Mouse (Mus musculus) right cerebral cortex, adult 18-20 months (tissue): ENCODE results near the gene Gm20449.
"Not testable (repeated sequence)": the region's sequence is repeated elsewhere in the genome, so short reads cannot be mapped to it uniquely, and the experiment has no call there.

Source experiments
- DNase-seq: peaks from one replicate; pipeline ENCODE4 v3.0.0; 2022; ENCODE audit warnings: mixed read lengths

Gene Gm20449

GRCm38 (mm10) chr7:41499389-41500049 lies at the start of gene Gm20449, which contains the start of gene AW146154:
TSS of gene Gm20449 (minus strand) at chr7:41499417.
TSS of gene AW146154 (minus strand) at chr7:41499890.
- peak; percentile 99 for DNase-seq

DNA sequence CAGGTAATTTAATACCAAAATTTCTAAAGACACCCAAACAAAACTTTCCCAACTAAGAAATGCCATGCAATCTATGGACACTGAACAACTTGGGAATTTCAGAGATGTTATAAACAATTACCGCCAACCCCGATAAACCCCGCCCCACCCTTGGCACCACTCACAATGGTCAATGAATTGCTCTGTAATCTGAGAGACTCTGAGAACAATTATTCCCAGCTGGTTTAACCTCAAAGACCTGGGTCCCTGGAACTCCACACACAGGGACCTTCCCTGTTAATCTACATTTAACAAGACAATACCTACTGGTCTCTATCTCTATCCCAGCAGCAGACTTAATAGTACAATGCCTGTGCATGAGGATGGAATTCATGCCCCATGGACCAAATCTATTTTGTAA lies 13.5 kb upstream of the Gm20449 start:
- DNase-seq = no peak

- DNase-seq = no peak
Measured at GRCm38 (mm10) chr7:41512207-41512606, 13.0 kb upstream of the Gm20449 start.

DNA sequence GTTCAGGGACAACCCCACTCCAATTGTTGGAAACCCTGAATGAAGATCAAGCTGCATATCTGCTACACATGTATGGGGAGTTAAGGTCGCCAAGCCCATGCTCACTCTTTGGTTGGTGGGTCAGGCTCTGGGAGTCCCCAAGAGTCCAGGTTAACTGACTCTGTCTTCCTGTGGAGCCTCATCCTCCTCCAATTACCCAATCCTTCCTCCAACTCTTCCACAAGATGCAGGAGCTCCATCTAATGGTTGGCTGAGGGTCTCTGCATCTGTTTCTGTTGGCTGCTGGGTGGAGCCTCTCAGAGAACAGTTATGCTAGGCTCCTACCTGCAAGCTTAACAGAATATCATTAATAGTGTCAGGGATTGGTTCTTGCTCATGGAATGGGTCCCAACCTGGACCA lies 3.2 kb upstream of the Gm20449 start:
- no peak for DNase-seq

DNA sequence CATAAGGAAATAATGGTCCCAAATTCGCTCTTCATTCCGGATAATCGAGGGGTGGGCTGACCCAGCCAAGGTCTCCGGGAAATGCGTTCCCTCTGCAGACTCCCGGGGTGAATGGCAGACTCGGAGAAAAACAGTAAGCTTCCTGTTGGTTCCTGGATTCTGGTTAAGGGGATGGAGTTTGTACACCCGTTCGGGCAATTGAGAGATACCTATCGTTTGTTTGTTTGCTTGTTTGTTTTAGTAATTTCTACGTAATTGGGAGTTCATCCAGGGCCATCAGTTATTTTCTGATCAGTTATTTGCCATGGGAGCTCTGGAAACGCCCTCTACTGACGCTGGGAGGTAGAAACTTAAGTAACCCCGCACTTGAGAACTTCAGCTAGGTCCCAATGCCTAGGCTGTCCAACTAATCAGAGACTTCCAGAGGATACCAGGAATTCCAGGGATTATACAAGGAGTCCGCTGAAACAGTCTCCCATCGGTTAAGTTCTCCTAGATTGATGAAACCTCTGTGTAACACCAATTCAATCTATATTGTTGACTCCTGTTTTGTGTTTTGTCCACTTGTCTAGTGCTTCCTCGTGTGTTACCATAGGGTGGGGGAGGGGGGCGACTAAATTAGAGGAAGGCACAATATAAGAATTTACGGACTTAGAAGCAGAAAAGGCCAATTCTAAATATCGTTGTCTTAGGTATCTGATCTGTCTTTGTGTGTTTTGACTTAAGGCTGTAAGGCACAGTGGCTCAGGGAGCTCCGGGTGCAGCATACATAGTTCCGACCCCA lies 1.1 kb upstream of the Gm20449 start:
- DNase-seq = peak; percentile 82

GRCm38 (mm10) chr7:41499018-41499388 lies 214 bp downstream of the Gm20449 start:
- not testable (repeated sequence) for DNase-seq

GRCm38 (mm10) chr7:41498464-41498863 lies 753 bp downstream of the Gm20449 start:
- DNase-seq = not testable (repeated sequence)

DNA sequence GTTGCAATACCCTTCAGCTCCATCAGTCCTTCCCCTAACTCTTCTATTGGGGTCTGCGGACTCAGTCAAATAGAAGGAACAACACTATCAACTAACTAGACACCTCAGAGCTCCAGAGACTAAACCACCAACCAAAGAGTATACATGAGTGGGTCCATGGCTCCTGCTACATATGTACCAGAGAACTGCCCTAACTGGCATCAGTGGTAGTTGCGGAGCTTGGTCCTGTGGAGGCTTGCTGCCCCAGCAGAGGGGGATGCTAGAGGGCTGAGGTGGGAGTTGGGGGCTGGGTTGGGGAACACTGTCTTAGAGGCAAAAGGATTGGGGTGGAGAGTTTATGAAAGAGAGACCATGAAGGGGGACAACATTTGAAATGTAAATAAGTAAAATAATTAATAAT lies 1.3 kb downstream of the Gm20449 start:
- no peak for DNase-seq

- no peak for DNase-seq
Measured at GRCm38 (mm10) chr7:41451864-41452263, 47.4 kb downstream of the Gm20449 start.

GRCm38 (mm10) chr7:41448596-41448995 lies 50.6 kb downstream of the Gm20449 start, which contains the start of gene Vmn2r57:
TSS of gene Vmn2r57 (minus strand) at chr7:41448696.
- DNase-seq = not testable (repeated sequence)

- no peak for DNase-seq
Measured at GRCm38 (mm10) chr7:41394130-41394529, 105.1 kb downstream of the Gm20449 start.

DNA sequence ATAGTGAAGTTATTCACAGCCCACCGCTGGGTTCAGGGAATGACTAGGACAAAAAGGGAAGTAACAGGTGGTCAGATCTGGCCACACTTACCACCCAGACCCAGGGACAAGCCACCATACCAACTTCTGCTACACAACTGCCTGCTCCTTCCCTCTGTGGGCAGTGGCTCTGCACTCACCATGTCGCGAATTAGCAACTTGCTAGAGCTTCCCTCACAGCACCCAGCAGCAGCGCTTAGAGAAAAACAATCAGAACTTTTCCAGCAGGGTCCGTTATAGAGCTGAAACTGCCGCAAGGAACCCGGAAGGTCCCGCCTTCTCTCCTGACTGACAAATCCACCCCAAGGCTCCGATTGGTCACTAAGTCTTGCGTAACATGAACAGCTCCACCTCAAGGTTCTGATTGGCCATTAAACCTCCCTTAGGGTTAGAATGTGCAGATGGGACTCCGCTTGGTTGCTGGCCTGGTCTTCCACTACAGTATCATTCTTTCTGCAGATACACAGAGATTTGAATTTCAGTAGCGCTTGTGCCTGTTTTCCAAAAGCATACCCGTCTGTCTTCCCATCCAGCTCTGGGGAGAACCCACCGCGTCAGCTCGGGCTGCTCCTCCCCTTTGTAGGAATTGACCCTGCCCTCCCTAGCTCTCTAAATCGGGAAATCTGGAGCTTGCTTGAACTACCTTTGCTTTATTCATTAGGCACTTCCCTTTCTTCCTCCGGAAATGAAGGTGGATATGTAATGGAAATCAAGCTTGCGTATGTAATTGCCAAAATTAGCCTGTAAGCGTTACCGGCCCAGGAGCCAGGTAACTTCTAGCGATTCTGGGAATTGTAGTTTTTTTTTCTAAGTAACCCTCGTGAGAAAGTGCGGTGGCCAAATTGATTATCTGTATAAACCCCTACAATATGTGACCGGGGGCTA lies 105.9 kb downstream of the Gm20449 start, which contains the start of gene AI987944:
Gene AI987944, minus strand, starts transcription at position 332 of the 924 bp plus-strand sequence.
- peak; percentile 90 for DNase-seq
